Mouse (Mus musculus) CD4-positive, CD25-positive, alpha-beta regulatory T cell, adult 2 months (primary cell): ENCODE data around the gene 1700016C15Rik.
A peak's percentile ranks its signal among the peaks of the same experiment; 100 is the strongest.

Source experiments
- DNase-seq: peaks from one replicate; pipeline ENCODE4 v3.0.0-alpha.2; 2012; ENCODE audit warnings: low read depth, low spot score

Gene 1700016C15Rik

DNA sequence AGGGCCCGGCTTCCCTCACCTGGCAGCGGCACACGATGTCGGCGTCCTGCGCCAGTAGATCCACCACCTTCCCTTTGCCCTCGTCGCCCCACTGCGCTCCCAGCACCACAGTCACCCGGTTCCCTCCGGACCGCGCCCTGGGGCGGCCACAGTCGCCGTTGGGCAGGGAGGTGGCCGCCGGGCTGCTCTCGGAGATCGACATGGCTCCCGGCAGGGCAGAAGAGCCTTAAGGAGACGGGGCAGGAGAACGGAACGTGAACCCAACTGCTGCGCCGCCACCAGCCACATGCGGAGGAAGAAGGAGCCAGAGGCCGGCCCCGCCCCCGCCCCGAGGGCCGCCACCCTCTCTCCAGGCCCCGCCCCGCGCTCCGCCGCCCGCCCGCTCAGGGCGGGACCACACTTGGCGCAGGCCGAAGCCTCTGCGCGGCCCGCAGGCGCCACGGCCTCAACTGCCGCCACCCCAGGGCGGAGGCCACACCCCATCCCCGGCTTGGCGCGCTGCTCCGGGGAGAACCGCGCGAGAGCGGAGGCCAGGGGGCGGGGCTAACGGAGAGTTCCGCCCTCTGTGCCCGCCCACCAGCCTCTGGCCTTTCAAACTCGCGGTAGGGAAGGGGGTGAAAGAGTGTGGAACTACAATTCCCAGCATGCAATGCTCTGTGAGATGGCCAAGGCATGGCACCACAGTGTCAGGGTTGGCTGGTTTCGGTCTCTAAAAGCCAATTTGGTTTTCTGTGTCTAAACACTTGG lies 66.8 kb downstream of the 1700016C15Rik start, which contains the start of gene Adss:
Gene Adss (minus strand): TSS at position 319 of the 747 bp plus-strand sequence.
- peak; percentile 100 for DNase-seq

DNA sequence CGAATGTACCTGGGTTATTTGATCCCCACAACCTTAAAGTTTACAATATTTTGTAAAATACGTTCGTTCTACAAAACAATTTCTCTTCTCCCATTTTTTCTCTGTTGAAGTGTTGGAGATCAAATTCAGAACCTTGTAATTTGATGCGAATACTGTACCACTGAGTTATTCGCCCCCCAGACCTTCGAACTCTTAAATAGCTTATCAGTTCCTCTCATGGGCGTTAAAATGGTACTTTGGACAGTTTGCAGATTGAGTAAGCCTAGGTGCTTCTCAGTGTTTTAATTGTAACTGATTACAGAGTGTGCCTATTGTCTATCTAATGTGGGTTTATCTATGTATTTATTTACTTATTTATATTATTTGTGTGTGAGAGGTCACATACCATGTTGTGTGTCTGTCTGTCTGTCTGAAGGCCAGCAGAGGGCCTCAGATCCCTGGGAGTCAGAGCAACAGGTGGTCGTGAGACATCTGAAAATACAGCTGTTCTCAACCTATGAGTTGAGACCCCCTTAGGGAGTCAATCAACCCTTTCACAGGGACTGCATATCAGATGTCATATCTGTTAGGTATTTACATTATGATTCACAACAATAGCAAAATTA lies 67.6 kb downstream of the 1700016C15Rik start:
- peak; percentile 39 for DNase-seq
